Mouse (Mus musculus): ENCODE results near the gene Vps13c.
A peak's percentile ranks its signal among the peaks of the same experiment; 100 is the strongest.

The Vps13c gene

DNA sequence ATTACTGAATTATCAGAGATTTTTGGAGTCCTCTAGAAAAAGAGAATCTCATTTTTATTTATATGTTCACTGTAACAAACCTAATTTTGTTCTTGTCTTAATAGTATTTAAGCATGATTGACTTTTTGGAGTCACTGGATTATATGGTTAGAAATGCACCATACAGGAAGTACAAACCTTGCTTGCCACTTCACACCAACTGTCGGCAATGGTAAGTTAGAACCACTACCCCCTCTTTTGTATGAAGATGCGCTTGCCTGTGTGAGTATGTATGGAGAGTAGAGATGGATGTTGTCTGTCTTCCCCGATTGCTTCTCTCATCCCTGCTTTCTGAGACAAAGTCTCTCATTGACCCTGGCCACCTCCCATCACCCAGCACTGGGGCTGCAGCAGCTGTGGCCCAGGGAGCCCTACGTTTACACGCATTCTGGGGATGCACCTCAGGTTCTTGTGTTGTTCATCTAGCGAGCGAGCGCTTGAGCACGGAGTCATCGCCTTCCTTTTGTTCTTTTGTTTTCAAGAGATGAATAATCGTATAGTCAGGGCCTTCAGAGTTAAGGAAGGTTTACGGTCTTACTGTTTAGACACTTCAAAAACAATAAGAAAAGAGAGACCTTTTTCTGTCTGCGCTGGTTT lies 43.3 kb downstream of the Vps13c start:
- no peak for DNase-seq (ENCODE audit: low read depth)

DNA sequence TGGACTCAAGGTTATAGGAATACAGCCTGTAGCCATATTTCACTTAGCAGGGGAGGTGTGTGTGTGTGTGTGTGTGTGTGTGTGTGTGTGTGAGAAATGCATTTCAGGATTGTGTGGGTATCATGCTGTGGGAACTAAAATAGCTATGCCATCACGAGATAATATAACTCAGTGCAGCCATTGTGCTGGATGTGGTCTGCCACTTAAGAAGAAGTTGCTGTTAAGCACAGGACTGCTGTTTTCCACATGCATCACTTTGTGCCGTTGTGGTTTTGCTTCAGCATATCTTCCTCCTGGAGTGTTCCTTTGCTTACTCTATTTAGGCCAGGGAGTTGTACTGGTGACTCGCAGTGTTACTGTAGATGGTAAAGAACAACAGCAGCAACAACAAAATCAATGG lies 43.9 kb downstream of the Vps13c start:
- DNase-seq (ENCODE audit: low read depth), result peak; percentile 58

DNA sequence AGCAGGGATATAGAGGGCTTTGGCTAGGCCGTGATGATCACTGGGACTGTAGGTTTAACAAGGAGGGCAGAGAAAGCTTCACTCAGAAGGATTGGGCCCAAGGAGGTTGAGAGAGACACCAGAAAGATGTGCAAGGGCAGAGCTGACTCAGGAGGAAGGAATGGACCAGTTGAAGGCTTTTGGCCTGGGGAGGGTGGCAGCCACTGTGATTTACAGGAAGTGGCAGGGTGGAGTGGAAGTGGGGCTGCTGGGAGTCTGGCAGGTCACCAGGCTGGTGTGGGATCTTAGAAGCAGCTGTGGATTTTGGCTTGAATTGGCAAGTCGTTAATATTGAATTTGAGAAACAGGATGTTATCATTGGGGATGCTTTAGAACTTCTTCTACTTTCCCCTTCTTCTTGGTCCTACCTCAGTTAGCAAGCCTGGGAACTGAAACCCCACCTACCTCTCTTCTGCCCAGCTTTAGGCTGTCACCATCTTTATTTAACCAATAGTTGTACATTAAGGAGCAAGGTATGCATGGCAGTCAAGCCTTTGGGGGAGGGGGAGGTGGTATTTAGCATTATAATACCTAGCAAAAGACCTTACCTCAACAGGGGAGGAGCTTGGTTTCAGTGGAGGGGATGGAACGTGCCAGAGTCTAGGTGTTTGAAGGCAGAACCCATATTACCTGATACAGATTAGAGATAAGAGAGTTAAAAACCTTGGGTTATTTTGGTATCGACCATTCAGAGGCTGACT lies 47.0 kb downstream of the Vps13c start:
- DNase-seq (ENCODE audit: low read depth), result peak; percentile 14

DNA sequence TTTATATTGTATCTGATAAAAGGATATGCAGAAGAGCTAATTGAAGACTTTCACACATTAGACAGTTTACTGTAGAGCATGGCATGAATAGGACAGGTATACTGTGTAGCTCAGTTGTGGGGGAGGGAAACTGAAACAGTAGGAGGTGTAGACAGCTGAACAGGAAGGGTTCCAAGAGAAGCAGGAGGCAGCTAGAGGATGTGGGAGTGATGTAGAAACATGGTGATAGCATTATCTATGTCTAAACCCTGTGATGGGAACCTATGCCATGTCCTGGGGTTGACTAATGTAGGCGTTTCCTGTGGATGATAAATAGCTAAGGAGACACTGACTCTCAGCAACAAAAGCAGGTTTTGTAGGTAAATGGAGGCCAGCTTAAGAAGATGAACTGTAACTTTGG lies 53.3 kb downstream of the Vps13c start:
- DNase-seq (ENCODE audit: low read depth), result peak; percentile 22

DNA sequence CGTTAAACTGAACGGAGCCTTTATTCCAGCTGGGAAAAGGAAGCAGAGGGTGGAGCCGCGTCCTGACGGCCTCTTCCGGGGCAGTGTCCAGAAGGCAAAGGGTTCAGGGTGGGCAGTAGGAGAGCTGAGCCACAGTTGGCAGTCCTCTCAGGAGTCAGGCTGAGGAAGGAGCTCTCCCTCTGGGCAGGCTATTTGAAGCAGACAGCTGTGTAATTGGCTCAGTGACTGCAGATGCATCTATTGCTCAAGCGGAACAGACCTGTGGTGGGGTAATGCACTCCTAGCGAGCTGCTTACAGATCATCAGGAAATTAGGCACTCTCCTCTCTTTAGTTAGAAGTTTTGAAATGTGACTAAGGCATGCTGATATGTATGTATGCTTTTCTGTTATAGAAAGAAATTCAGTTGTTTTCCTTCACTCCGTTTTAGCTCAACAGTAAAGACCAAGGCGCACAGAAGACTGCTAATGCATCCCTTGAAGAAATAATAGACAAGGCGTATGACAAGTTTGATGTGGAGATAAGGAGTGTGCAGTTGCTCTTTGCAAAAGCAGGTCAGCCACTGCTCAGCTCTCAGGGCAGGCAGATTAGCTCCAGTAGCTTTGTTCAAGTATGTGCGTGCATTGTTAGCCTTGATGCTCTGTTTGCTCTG lies 56.6 kb downstream of the Vps13c start:
- peak; percentile 48 for DNase-seq (ENCODE audit: low read depth)

DNA sequence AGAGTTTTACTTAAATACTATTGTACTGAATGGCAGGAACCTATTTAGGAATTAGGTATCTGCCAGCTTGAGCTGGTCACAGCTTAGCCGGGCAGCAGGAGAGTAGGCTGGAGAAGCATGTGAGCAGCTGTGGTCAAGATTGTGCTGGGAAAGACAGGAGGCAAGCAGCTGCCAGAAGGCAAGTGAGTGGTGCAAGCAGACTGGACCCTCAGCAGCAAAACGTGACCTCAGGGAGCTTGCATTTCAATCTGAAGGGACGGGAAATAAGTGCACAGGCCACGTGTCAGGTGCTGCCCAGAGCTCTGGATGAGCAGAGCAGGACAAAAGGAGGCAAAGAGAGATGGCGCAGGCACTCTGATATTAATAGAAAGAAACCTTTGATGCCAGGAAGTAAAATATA lies 60.2 kb downstream of the Vps13c start:
- no peak for DNase-seq (ENCODE audit: low read depth)

DNA sequence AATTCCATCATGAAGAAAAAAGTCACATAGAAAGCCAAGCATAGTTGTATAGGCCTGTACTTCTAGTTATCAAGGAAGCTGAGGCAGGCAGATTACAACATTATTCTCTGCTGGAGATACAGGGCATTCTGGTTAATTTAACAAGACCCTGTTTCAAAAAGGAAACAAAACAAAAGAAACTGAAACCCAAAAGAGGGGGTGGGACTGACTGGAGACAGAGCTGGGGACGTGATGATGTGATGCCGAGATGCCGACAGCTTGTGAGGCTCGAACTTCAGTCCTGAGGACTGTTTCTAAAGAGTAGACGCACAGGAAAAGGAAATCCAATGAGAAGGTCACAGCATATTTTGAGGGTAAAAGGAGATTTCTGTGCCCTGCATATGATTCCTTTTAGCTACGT lies 64.2 kb downstream of the Vps13c start:
- no peak for DNase-seq (ENCODE audit: low read depth)

DNA sequence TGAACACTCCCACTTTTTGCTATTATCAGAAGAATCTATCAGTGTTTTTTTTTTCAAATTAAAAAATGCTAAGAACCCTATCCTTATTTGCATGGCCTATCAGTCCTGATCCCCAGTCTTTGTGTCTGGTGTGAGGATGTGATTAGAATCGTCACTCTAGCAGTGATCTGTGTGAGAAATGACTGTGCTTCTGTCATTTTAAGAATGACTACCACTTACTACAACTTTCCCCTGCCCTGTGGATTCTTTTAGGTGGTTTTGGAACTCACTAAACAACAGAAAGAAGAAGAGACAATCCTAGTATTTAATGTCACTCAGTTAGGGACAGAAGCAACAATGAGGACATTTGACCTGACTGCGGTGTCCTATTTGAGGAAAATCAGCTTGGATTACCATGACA lies 65.3 kb downstream of the Vps13c start:
- no peak for DNase-seq (ENCODE audit: low read depth)

DNA sequence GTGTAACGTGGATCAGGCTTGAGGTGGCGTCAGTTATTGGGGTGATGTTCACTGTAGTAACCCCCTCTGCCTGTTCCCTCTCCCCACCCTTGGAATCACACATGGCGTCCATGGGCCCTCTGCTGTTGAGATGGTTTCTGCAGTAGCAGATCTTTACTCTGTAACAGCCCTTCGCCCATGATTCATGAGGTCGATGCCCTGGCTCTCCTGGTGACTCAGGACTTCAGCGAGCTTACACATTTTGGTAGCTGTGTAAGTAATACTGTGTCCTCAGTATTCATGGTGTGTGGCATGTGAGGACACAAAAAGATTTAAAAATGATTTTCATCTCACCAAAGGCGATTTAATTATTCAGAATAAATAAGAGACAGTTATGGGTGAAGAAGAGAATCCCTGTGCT lies 74.5 kb downstream of the Vps13c start:
- no peak for DNase-seq (ENCODE audit: low read depth)

DNA sequence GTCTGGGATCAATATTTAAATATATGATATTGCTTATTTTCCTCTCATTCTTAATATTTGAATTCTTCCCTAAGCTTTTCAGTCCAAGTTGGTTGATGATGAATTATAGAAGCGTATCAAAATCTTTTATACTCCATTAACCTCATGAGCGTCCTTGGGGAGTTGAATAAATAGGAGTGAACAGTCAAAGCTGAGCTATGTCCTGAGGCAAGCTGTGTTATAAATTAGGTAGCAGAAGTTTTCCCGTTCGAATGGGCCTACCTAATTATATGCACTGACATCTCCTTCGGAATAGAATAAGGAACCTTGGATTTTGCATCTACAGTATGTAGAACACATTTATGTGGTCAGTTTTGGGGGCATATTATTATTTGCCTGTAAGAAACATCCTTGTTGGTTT lies 82.2 kb downstream of the Vps13c start:
- DNase-seq (ENCODE audit: low read depth), result no peak

DNA sequence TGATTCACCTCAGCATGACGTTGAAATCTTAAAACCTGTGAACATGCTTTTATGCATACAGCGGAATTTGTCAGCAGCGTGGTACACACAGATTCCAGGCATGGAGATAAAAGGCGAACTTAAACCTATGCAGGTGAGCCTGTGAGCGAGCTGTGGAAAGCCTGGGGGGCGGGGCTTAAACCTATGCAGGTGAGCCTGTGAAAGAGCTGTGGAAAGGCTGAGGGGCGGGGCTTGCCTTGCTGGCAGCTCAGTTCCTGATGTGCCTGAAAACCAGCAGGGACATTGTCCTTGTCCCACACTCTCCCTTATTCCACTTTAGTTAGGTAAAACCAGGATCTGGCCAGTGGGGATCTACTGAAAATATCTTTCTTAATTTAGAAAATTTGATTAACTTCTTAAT lies 90.4 kb downstream of the Vps13c start:
- no peak for DNase-seq (ENCODE audit: low read depth)

DNA sequence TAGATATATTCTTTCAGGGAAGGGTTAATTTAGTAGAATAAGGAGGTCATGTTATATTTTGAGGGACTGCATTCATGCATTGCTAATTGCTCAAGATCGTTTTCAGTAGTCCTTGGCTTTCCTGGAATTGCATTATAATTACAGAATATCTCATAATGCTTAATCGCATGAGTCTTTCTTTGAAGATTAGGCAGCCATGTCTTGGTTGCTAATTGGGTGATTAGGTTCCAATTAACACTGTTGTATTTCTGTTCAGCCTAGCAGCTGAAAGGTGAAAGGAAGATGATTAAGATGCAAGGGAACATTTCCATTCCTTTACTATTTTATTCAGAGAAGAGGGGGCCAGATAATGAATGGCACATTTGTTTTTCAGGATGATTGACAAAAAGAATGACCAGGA lies 97.1 kb downstream of the Vps13c start:
- no peak for DNase-seq (ENCODE audit: low read depth)

DNA sequence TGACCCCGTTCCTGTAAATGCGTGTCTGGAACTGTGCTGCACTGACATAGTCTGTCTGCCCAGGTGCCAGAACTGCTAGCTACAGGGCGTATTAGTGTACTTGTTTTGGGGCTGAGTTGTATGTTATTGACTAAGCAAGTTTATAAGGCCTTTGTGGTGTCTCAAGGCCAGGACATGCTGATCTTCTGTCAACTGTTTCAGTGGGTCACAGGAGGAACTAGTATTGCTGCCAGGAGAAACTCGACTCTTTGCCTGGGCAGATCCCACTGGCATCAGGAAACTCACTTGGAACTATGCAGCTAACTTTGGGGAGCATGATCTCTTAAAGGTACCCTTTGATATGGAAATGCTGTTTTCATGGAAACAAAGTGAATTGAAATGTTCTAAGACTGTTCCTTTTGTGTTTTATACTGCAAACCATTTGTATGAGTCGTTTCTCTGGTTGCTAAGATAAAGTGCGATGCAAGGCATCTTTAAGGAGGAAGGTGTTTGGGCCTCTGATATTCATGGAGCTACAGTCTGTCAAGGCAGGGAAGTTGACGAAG lies 115.3 kb downstream of the Vps13c start:
- peak; percentile 10 for DNase-seq (ENCODE audit: low read depth)

DNA sequence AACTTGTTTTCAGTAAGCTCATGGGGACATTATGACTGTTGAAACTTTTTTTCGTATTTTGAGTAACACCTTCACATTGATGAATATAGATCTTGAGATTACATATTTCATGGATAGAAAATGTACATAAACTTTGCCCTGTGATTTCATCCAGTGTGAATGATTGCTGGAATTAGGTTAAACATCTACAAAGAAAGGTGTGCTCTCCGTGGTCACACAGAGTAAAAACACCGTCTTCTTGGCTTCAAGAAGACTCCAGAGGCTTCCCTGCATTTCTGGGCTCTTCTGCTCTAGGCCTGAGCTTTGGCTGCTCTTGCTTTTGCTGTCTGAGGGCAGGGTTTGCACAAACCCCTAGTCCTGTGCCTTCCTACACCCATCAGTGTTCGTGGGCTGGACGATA lies 121.8 kb downstream of the Vps13c start:
- no peak for DNase-seq (ENCODE audit: low read depth)

DNA sequence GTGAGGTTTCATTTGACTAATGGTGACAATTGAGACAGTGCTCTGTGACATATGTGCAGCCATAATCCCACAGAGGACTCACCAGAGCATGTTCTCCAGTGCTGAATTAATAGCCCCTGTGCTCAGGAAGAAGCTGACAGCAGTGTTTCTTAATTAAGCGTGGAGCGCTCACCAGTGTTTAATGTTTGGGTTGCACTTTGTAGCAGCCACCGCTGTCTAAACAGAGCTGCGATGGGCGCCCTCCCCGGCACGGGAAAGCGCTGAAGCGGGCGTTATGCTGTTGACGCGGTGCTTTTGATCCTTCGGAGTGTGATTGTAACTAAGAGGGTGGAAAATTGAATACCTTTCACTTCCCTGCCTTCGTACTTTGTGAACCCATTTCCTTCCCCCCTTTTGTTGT lies 125.7 kb downstream of the Vps13c start:
- DNase-seq (ENCODE audit: low read depth), result no peak

DNA sequence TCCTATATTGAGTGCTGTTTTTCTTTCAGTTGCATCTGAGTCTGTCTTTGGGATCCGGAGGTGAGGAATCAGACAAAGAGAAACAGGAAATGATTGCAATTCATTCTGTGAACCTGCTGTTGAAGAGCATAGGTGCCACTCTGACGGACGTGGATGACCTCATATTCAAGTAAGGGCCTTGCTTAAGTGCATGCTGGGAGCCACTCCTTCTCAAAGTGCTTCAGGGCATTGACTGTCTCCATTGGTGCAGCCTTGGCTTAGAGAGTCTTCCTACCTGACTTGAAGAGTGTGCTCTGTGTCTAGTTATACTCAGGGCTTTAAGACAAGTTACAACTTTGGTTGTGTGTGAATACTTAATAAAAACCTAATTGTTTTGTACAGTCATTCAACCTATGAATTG lies 126.8 kb downstream of the Vps13c start:
- no peak for DNase-seq (ENCODE audit: low read depth)

DNA sequence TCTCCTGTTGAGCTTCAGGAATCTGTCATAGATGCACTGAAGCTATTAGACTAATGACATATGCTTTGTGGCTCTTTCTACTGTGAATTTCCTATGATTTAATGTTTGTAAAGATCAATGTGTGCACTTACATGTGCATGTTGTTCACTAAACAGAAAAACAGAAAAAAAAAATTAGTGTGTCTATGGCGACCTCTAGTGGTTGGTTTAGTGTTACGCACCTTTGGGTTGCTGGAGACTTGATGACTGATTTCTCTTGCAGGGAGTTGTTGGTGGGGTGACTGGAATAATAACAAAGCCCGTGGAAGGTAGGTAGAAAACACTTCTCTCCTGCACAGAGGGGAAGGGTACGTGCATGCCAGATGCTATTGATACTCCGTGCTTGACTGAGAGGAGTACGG lies 133.3 kb downstream of the Vps13c start:
- peak; percentile 70 for DNase-seq (ENCODE audit: low read depth)

DNA sequence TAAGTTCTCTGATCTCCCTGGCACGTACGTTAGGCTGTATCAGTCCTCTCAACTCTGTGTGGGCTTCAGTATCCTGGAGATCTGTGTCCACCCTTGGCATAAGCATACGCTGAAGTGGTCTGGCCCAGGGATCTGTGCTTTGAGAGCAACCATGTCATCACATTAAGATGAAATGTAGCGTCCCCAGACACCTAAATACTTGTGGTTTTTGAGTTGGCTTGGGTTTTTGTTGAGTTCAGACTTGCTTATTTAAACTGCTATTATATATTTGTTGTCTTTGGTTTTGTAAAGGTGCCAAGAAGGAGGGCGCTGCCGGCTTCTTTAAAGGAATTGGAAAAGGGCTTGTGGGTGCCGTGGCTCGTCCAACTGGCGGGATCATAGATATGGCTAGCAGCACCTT lies 135.3 kb downstream of the Vps13c start:
- no peak for DNase-seq (ENCODE audit: low read depth)

DNA sequence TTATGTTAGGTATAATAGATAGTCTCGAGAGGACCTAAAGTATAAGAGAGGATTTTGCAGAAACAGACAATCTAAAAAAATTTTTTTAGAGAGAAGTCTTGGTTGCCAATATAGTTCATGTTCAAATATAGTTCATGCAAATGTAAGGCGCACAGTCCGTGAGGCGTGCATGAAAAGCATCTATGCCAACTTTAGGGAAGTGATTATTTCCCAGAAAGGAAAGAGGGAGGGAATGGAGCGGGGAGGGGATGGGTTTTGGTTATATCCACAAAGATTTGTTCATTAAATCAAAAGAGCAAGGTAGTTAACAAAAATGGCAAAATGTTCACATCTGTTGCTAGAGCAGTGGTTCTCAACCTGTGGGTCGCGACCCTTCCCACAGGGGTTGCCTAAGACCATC lies 166.4 kb downstream of the Vps13c start:
- no peak for DNase-seq (ENCODE audit: low read depth)

DNA sequence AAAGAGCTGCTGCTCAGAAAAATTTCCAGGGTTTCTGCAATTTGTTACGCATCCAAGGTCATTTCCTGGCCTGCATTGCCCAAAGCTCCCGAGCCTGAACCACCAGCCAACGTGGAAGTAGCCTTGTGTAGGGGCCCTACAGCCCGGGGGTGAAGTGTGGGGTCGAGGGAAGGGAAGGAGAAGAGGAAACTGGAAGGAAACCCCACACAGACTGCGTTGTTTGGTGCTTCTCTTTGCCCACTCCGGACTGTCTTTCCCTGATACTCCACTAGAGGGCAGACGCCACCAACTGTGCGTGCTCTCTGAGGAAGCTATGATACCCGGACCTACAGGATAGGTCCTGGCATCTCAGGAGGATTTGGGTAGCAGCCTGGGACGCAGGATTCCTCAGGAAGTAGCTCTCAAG lies 174.8 kb downstream of the Vps13c start:
- DNase-seq (ENCODE audit: low read depth), result peak; percentile 46

DNA sequence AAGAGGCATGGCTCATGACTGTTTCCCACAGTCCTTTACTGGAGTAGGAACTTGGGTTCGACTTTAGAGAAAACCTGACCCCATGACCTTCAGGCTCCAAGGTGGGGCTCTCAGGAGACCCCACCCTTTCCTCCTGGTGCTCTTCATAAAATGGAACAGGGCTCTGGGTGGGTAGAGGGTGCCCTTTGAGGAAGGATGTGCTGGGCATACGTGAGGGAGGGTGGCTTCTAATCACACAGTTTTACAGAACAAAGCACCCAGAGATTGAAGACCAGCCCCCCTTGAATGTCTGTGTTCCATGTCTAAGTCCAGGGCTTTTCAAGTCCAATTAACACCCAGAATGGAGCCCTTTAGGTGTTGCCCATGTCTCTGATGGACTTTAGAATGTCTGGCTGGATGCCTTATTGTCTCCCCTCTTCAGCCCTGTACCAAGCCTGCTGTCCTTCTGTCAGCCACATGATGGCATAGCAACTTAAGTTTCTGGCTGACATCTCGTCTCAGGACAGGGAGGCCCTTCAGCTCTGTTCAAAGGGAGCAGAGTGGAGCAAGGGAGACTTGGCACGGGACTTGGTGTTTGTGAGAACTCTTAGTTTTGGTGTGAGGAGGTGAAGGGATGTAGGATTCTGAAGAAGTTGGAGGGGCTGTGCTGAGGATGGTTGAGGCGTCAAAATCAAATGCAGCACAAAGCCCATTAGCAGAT lies 176.2 kb downstream of the Vps13c start:
- peak; percentile 27 for DNase-seq (ENCODE audit: low read depth)

DNA sequence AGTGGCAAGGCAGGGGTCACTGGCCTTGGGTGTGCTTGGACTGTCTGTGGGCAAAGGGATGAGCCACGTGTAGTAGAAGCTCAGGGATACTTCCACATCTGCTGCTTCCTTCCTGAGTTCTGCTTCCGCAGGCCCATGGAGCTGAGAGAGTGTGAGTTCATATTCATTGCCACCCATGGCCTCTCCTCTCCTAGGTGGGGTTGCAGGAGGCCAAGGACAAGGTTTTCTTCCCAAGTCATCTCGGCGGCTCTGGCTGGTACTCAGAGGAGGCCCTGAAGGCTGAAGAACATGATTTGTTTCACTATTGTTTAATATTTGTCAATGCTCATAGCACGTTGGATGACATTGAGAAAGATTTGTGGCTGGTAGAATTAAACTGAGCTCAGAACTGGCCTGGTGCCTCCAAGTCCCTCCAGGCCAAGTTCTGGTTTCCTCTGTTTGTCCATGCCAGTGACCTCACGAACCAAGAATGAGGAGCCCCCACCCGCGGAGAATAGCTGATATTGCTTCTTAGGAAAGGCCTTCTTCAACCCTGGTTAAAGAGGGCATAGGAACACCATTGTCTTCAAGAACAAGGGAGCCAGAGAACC lies 180.7 kb downstream of the Vps13c start:
- no peak for DNase-seq (ENCODE audit: low read depth)
